Mouse (Mus musculus) right cerebral cortex, postnatal 14 days (tissue): ENCODE measurements at regions not wholly inside any gene's neighbourhood (a gene's known extent, or its start where the extent isn't known, plus 50 kb on each side); places are given as distances from the start of the nearest gene placed in this dataset.
A peak's percentile ranks its signal among the peaks of the same experiment; 100 is the strongest.
"Not testable (repeated sequence)": the region's sequence is repeated elsewhere in the genome, so short reads cannot be mapped to it uniquely, and the experiment has no call there.

Experiments
- DNase-seq: peaks from one replicate; pipeline ENCODE4 v3.0.0; 2022

- no peak for DNase-seq
Observed at GRCm38 (mm10) chr1:83970641-83971285, 393.2 kb downstream of the Pid1 start.

- not testable (repeated sequence) for DNase-seq
Observed at GRCm38 (mm10) chr1:83964631-83965030, 399.3 kb downstream of the Pid1 start.

GRCm38 (mm10) chr1:83961761-83962160, 402.2 kb downstream of the Pid1 start:
- no peak for DNase-seq

GRCm38 (mm10) chr1:83959756-83960155, 404.2 kb downstream of the Pid1 start:
- no peak for DNase-seq

- no peak for DNase-seq
Observed at GRCm38 (mm10) chr1:83922900-83923299, 441.1 kb downstream of the Pid1 start.

- no peak for DNase-seq
Observed at GRCm38 (mm10) chr1:83915454-83915853, 448.5 kb downstream of the Pid1 start.

GRCm38 (mm10) chr1:83907347-83907746, 456.6 kb downstream of the Pid1 start:
- no peak for DNase-seq

- DNase-seq = no peak
Observed at GRCm38 (mm10) chr1:83906906-83907305, 457.1 kb downstream of the Pid1 start.

GRCm38 (mm10) chr1:83900135-83900534, 463.8 kb downstream of the Pid1 start:
- no peak for DNase-seq

GRCm38 (mm10) chr1:83896650-83897049, 467.3 kb downstream of the Pid1 start:
- no peak for DNase-seq

GRCm38 (mm10) chr1:83879109-83879399, 471.1 kb upstream of the Sphkap start:
- no peak for DNase-seq

- no peak for DNase-seq
Observed at GRCm38 (mm10) chr1:83878330-83879108, 470.5 kb upstream of the Sphkap start.

- peak; percentile 10 for DNase-seq
Observed at GRCm38 (mm10) chr1:83870853-83871567, 463.0 kb upstream of the Sphkap start.

- DNase-seq = no peak
Observed at GRCm38 (mm10) chr1:83869046-83869445, 461.0 kb upstream of the Sphkap start.

- no peak for DNase-seq
Observed at GRCm38 (mm10) chr1:83862541-83862940, 454.5 kb upstream of the Sphkap start.

- no peak for DNase-seq
Observed at GRCm38 (mm10) chr1:83862128-83862527, 454.1 kb upstream of the Sphkap start.

- no peak for DNase-seq
Observed at GRCm38 (mm10) chr1:83859732-83860424, 451.9 kb upstream of the Sphkap start.

- DNase-seq = no peak
Observed at GRCm38 (mm10) chr1:83853996-83854395, 446.0 kb upstream of the Sphkap start.

GRCm38 (mm10) chr1:83851081-83851480, 443.1 kb upstream of the Sphkap start:
- no peak for DNase-seq

GRCm38 (mm10) chr1:83848414-83848813, 440.4 kb upstream of the Sphkap start:
- DNase-seq = no peak

GRCm38 (mm10) chr1:83847992-83848391, 440.0 kb upstream of the Sphkap start:
- DNase-seq = no peak

GRCm38 (mm10) chr1:83844827-83845379, 436.9 kb upstream of the Sphkap start:
- no peak for DNase-seq

GRCm38 (mm10) chr1:83835965-83836364, 428.0 kb upstream of the Sphkap start:
- DNase-seq = no peak
